Mouse (Mus musculus) heart, embryonic 14.5 days (tissue): ENCODE data around the gene Rab11fip5. TPM values are rescaled to one million over a fixed set of nuclear protein-coding genes. Genes with fewer than 3 reads are reported as not detected.

Source experiments
- ATAC-seq: fragments of 200-750 bp; cut with Nextera tagmentation; 2 replicates; pipeline ENCODE4 v1.8.0; 2017; ENCODE audit warnings: low read depth, moderate TSS enrichment; ENCODE audit not compliant: insufficient number of reproducible peaks, insufficient read depth, low FRiP score
- H3K27ac ChIP-seq, 2 experiments: fragments of 200-500 bp in 1 of 2; fragments of 300-500 bp in 1 of 2; sonication (generic) in 1 of 2; replicated peaks in 1 of 2; 2 replicates each; pipeline ENCODE4 v1.5.1; 2012 to 2014; ENCODE audit warnings: low read depth in 2 of 2, low read length in 2 of 2, control low read depth in 1 of 2, mild to moderate bottlenecking in 1 of 2, mixed read lengths in 1 of 2; ENCODE audit not compliant: control insufficient read depth in 1 of 2, insufficient read depth in 1 of 2
- H3K27me3 ChIP-seq: fragments of 300-500 bp; sonication (generic); 2 replicates; pipeline ENCODE4 v1.6.1; 2014; ENCODE audit warnings: mild to moderate bottlenecking, low read length, control low read depth; ENCODE audit not compliant: control insufficient read depth, insufficient read depth
- H3K36me3 ChIP-seq: fragments of 300-500 bp; sonication (generic); 2 replicates; pipeline ENCODE4 v1.6.1; 2014; ENCODE audit warnings: mild to moderate bottlenecking, control low read depth, low read length, mixed read lengths; ENCODE audit not compliant: control insufficient read depth, insufficient read depth
- H3K4me1 ChIP-seq, 2 experiments: fragments of 200-500 bp in 1 of 2; fragments of 300-500 bp in 1 of 2; sonication (generic) in 1 of 2; 2 replicates each; pipeline ENCODE4 v1.6.1; 2012 to 2014; ENCODE audit warnings: low read length in 2 of 2, control low read depth in 1 of 2, mixed read lengths in 1 of 2; ENCODE audit not compliant: control insufficient read depth in 2 of 2, insufficient read depth in 2 of 2
- H3K4me2 ChIP-seq: fragments of 300-500 bp; sonication (generic); 2 replicates; pipeline ENCODE4 v1.6.1; 2014; ENCODE audit warnings: mild to moderate bottlenecking, low read length
- H3K4me3 ChIP-seq, 2 experiments: fragments of 200-500 bp in 1 of 2; fragments of 300-500 bp in 1 of 2; sonication (generic) in 1 of 2; 2 replicates each; pipeline ENCODE4 v1.5.1; 2012 to 2014; ENCODE audit warnings: low read length in 2 of 2, mild to moderate bottlenecking in 2 of 2, control low read depth in 1 of 2, low read depth in 1 of 2, moderate library complexity in 1 of 2; ENCODE audit not compliant: control insufficient read depth in 1 of 2, insufficient read depth in 1 of 2
- H3K9ac ChIP-seq: fragments of 300-500 bp; sonication (generic); 2 replicates; pipeline ENCODE4 v1.6.1; 2014; ENCODE audit warnings: mild to moderate bottlenecking, low read length
- H3K9me3 ChIP-seq: fragments of 300-500 bp; sonication (generic); 2 replicates; pipeline ENCODE4 v1.6.1; 2016; ENCODE audit warnings: low read length, control low read depth; ENCODE audit not compliant: control insufficient read depth
- WGBS: fragments of 180-500 bp; shearing (Covaris S2); extraction: QIAGEN DNeasy Blood & Tissue Kit; methylation state at CpG from one replicate; pipeline ENCODE4 v1.1.7; 2014; 5-methylcytosine and 5-hydroxymethylcytosine counted together
- polyA plus RNA-seq: library from polyadenylated mRNA; unstranded; fragments of >200 nt; fragmentation: Nextera tagmentation; extraction: Ambion mirVana; gene quantifications from 2 replicates; pipeline ENCODE4 v1.2.1, GENCODE M21; 2014

Gene Rab11fip5
- polyA plus RNA-seq, 1 experiment from 2014 or later: 42.2 TPM

- Histone ChIP-seq H3K27me3 (no peaks in the 10 kb centered on the region), H3K27ac (peak overlapping the region in 1 of 2 experiments; percentile 19; a peak in 1 of 4 replicates), H3K4me2 (no peak overlapping the region), H3K4me1 (peaks cover 13 to 28% of the 10 kb centered on the region in 2 experiments), H3K36me3 (peaks cover 73% of the 10 kb centered on the region), H3K9ac (peak overlapping the region; percentile 30; the same call in 1 of the 2 replicates), H3K4me3 (no peak overlapping the region), H3K9me3 (no peaks in the 10 kb centered on the region)
- ATAC-seq: peak; percentile 53; the same call in 1 of the 2 replicates
- 32% methylated on average over 6 of the region's 6 CpGs for WGBS
Measured at GRCm38 (mm10) chr6:85346028-85346634, 28.3 kb downstream of the Rab11fip5 start.

GRCm38 (mm10) chr6:85344929-85345328 is 29.5 kb downstream of the Rab11fip5 start:
- Histone ChIP-seq H3K27me3 (no peaks in the 10 kb centered on the region), H3K4me1 (peaks cover 13 to 25% of the 10 kb centered on the region in 2 experiments), H3K9me3 (no peaks in the 10 kb centered on the region), H3K36me3 (peaks cover 85% of the 10 kb centered on the region), H3K4me2 (no peak overlapping the region), H3K9ac (no peak overlapping the region), H3K27ac (no peak overlapping the region), H3K4me3 (no peak overlapping the region)
- no peak for ATAC-seq

DNA sequence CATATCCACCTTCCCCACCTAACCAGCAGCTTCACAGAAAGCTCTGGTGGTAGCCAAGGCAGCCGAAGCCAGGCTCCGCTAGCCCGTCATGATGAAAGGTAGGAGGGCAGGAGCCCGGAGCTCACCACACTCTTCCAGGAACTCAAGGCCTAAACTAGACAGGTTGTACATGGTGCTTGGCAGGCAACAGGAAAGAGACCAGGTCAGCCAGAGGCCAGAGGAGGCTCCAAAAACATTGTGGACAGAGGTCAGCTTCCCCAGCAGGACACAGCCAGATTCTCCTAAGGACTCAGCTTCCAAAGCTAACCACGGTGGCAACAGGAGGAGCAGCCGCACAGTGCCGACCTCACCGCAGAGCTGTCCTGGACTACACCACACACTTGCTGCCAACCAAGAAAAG is 31.4 kb downstream of the Rab11fip5 start:
- Histone ChIP-seq H3K27ac (no peak overlapping the region), H3K27me3 (no peaks in the 10 kb centered on the region), H3K4me3 (no peak overlapping the region), H3K9ac (no peak overlapping the region), H3K9me3 (no peaks in the 10 kb centered on the region), H3K36me3 (peaks cover 93% of the 10 kb centered on the region), H3K4me2 (no peak overlapping the region), H3K4me1 (peaks cover 3 to 6% of the 10 kb centered on the region in 2 experiments; a peak in 1 of 4 replicates)
- ATAC-seq: no peak
- 82% methylated on average over 8 of the region's 8 CpGs for WGBS

DNA sequence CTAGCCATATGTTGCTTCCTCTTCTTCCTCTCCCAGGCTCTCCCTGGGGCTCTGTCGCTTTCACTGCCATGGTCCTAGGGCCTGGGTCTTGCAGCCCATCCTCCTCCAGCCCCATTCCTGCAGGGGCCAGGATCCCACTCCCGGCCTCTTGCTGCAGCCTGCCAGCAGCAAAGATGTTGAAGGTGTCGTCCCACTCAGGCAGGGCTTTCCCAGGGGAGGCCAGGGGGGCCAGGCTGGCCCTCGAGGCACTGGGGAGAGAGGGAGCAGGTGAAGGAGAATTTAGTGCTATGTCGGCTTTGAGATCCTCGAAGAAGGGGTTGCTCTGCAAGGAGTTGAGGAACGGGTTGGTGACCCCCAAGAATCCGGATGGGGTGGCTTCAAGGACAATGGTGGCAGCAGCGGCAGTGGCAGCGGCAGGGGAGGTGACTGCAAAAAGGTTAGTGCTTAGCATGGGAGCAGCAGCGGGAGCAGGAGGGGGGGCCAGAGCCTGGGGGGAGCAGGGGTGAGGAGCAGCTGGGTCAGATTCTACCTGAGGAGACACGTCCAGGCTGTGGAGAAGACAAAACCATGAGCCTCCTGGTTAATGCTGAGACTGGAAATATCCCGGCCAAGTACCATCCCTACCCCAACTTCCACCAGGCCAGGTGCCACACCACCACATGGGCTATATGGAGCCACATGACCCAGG is 32.5 kb downstream of the Rab11fip5 start:
- ATAC-seq: no peak
- Histone ChIP-seq H3K9me3 (no peaks in the 10 kb centered on the region), H3K27ac (no peak overlapping the region), H3K4me2 (no peak overlapping the region), H3K4me3 (no peak overlapping the region), H3K27me3 (no peaks in the 10 kb centered on the region), H3K9ac (no peak overlapping the region), H3K36me3 (peaks cover 93% of the 10 kb centered on the region), H3K4me1 (peaks cover 3 to 6% of the 10 kb centered on the region in 2 experiments; a peak in 1 of 4 replicates)
- 65% methylated on average over 12 of the region's 13 CpGs for WGBS

DNA sequence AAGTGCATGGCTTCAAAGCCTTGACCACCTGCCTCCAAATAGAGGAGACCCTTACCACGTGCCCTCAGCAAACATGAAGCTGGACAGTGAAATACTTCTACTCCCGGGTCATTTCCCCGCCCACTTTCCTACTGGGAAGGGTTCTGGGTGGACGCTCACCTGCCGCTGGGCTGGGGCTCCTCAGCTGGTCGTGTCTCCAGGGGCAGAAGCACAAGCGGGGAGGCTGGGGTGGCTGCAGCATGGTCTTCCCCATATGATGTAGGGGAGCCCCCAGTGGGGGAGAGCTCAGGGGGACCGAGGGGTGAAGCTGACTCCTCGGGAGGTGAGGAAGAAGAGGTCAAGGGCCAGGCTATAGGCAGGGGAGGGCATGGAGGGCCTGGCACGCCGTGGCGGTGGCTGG is 34.2 kb downstream of the Rab11fip5 start:
- peaks cover 95% of the 10 kb centered on the region for H3K36me3 ChIP-seq
- H3K9ac ChIP-seq: no peak overlapping the region
- no peak overlapping the region for H3K4me2 ChIP-seq
- H3K4me1 ChIP-seq: no peaks in the 10 kb centered on the region
- no peak overlapping the region for H3K27ac ChIP-seq
- H3K9me3 ChIP-seq: no peaks in the 10 kb centered on the region
- WGBS: 66% methylated on average over 12 of the region's 12 CpGs
- H3K4me3 ChIP-seq: no peak overlapping the region
- H3K27me3 ChIP-seq: no peaks in the 10 kb centered on the region
- ATAC-seq: no peak

DNA sequence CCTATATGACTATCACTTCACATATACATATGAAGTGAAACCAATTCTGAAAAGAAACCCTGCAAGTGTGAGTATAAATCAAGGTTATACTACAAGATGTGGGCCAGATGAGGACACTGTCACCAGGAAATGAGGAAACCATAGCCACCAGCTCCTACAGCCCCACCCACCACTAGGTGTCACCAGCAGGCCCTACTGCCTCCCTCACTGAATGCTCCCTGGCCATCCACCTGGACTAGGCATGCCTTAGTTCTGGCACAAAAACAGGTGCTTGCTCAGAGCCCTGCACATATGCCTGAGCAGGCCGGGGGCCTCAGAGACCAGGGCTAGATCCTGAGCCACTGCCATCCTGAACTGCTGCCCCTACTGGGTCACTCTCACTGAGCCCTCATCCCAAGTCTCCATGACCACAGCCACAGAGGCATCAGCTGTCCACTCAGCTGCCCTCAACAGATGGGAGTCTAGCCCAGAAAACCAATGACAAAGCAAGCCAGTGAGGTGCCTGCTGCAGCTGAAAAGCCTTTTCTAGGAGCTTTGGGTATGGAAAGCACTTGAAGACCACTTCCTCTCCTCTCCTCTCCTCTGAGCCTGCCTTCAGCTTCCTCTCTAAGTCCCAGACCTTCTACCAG is 35.0 kb downstream of the Rab11fip5 start:
- no peak overlapping the region for H3K4me3 ChIP-seq
- no peak; the same call in 1 of the 2 replicates for ATAC-seq
- peaks cover 89% of the 10 kb centered on the region for H3K36me3 ChIP-seq
- H3K9ac ChIP-seq: no peak overlapping the region
- 0 out of 4 replicates have a peak, but pooled peaks cover 0 to under 1% of the 10 kb centered on the region in 2 experiments for H3K4me1 ChIP-seq
- no peaks in the 10 kb centered on the region for H3K9me3 ChIP-seq
- WGBS: 74% methylated on average over 1 of the region's 1 CpGs
- no peaks in the 10 kb centered on the region for H3K27me3 ChIP-seq
- no peak overlapping the region for H3K27ac ChIP-seq
- H3K4me2 ChIP-seq: no peak overlapping the region

DNA sequence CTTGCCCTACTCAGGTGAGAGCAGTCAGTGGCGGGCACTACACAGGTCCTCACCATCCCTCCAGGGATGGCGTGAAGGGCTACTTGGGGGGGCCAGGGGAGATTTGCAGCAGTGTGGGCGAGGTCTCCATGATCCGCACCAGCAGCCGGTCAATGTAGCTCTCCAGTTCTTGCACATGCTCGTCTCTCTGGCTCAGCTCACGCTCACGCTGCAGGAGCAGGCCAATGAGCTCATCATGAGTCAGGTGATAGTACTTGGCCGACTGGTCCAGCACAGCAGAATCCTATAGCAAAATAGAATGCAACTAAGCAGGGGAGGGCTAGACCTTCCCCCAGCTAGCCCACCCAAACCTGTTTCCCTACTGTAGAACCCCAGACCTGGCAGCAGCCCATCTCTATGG is 37.5 kb downstream of the Rab11fip5 start:
- no peak overlapping the region for H3K9ac ChIP-seq
- H3K4me2 ChIP-seq: no peak overlapping the region
- 67% methylated on average over 9 of the region's 9 CpGs for WGBS
- peaks cover 2 to 6% of the 10 kb centered on the region in 2 experiments; a peak in 3 of 4 replicates for H3K4me1 ChIP-seq
- H3K36me3 ChIP-seq: peaks cover 67% of the 10 kb centered on the region
- no peak for ATAC-seq
- H3K9me3 ChIP-seq: no peaks in the 10 kb centered on the region
- no peak overlapping the region for H3K27ac ChIP-seq
- no peaks in the 10 kb centered on the region for H3K27me3 ChIP-seq
- H3K4me3 ChIP-seq: no peak overlapping the region
